Mouse (Mus musculus) liver, embryonic 14.5 days (tissue): ENCODE results near the gene Pou2f1. TPM values are rescaled to one million over a fixed set of nuclear protein-coding genes. Genes with fewer than 3 reads are reported as not detected.

Experiments
- ATAC-seq: fragments of 200-750 bp; cut with Nextera tagmentation; 2 replicates; pipeline ENCODE4 v1.8.0; 2017; ENCODE audit warnings: moderate number of reproducible peaks, mild to moderate bottlenecking, moderate library complexity; ENCODE audit not compliant: insufficient read depth
- DNase-seq, 3 experiments: peaks; one replicate each; pipeline ENCODE4 v3.0.0-alpha.2; 2012 to 2013; ENCODE audit warnings: low read depth in 3 of 3, low spot score in 3 of 3
- H3K27ac ChIP-seq: fragments of 300-500 bp; sonication (generic); 2 replicates; pipeline ENCODE4 v1.5.1; 2014; ENCODE audit warnings: moderate library complexity, mild to moderate bottlenecking, control low read depth, inconsistent platforms
- H3K27me3 ChIP-seq: fragments of 300-500 bp; sonication (generic); 2 replicates; pipeline ENCODE4 v1.6.1; 2014; ENCODE audit warnings: mild to moderate bottlenecking, low read length, moderate library complexity; ENCODE audit not compliant: control insufficient read depth, insufficient read depth
- H3K36me3 ChIP-seq: fragments of 300-500 bp; sonication (generic); replicated peaks from 2 replicates; pipeline ENCODE4 v1.6.1; 2014; ENCODE audit warnings: low read depth; ENCODE audit not compliant: control insufficient read depth, insufficient read depth
- H3K4me1 ChIP-seq, 2 experiments: fragments of 200-500 bp in 1 of 2; fragments of 300-500 bp in 1 of 2; sonication (generic) in 1 of 2; replicated peaks; 2 replicates each; pipeline ENCODE4 v1.6.1; 2012 to 2014; ENCODE audit warnings: antibody characterized with exemption in 1 of 2, inconsistent platforms in 1 of 2, low read length in 1 of 2; ENCODE audit not compliant: control insufficient read depth in 2 of 2, insufficient read depth in 2 of 2
- H3K4me2 ChIP-seq: fragments of 300-500 bp; sonication (generic); 2 replicates; pipeline ENCODE4 v1.6.1; 2014; ENCODE audit warnings: low read depth, mild to moderate bottlenecking, control low read depth, moderate library complexity
- H3K4me3 ChIP-seq, 2 experiments: fragments of 200-500 bp in 1 of 2; fragments of 300-500 bp in 1 of 2; sonication (generic) in 1 of 2; 2 replicates each; pipeline ENCODE4 v1.5.1; 2012 to 2014; ENCODE audit warnings: low read depth in 2 of 2, low read length in 2 of 2, mild to moderate bottlenecking in 2 of 2, control low read depth in 1 of 2, inconsistent platforms in 1 of 2, moderate library complexity in 1 of 2; ENCODE audit not compliant: insufficient read depth in 1 of 2
- H3K9ac ChIP-seq: fragments of 300-500 bp; sonication (generic); replicated peaks from 2 replicates; pipeline ENCODE4 v1.6.1; 2014; ENCODE audit warnings: mild to moderate bottlenecking, control low read depth, moderate library complexity
- H3K9me3 ChIP-seq: fragments of 300-500 bp; sonication (generic); 2 replicates; pipeline ENCODE4 v1.6.1; 2016; ENCODE audit warnings: low read length, mixed read lengths; ENCODE audit not compliant: control insufficient read depth
- CTCF ChIP-seq: IDR thresholded peaks from 2 replicates; pipeline ENCODE4 v1.5.1; 2016; ENCODE audit warnings: antibody characterized with exemption, low read depth, control low read depth
- EP300 ChIP-seq: IDR thresholded peaks from 2 replicates; pipeline ENCODE4 v1.6.1; 2016; ENCODE audit warnings: antibody characterized with exemption, low read depth
- WGBS: fragments of 180-500 bp; shearing (Covaris S2); extraction: QIAGEN DNeasy Blood & Tissue Kit; methylation state at CpG from one replicate; pipeline ENCODE4 v1.1.7; 2014; ENCODE audit not compliant: insufficient replicate concordance; 5-methylcytosine and 5-hydroxymethylcytosine counted together
- polyA plus RNA-seq, 2 experiments: library from polyadenylated mRNA; depleted of rRNA in 1 of 2; stranded (reverse) in 1 of 2; unstranded in 1 of 2; fragments of >200 nt; fragmentation: Nextera tagmentation in 1 of 2; extraction: Ambion mirVana in 1 of 2; gene quantifications; 2 replicates each; pipeline versions ENCODE4 v1.2.1 to v1.2.3; 2012 to 2014

Gene Pou2f1
- polyA plus RNA-seq, 2 experiments = 1.9 to 3.9 TPM

DNA sequence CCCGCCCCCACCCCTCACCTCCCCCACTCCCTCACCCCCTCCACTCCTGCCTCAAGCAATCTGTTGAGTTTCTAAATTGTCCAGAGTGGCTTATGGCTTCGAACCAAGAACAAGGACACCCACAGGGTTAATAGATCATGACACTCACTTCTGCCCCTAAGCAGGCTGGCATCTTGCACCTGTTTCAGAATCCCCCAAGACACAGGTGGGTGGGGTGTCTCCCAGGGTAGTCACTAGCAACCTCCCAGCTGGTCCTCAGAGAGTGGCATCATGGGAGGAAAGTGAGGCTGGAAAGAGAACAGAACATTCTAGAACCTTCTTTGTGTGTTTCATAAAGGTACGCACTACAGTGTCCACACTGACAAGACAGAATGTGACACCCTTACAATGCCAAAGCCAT, 158.9 kb downstream of the Pou2f1 start:
- WGBS = 56% methylated on average over 3 of the region's 3 CpGs
- no peak for DNase-seq
- Histone ChIP-seq H3K36me3 (no peaks in the 10 kb centered on the region), H3K9ac (no peak overlapping the region), H3K4me3 (no peak overlapping the region), H3K4me1 (peaks cover 0 to 8% of the 10 kb centered on the region in 2 experiments; a peak in 2 of 4 replicates), H3K27me3 (peaks cover 18% of the 10 kb centered on the region), H3K27ac (no peak overlapping the region), H3K9me3 (no peaks in the 10 kb centered on the region), H3K4me2 (no peak overlapping the region)
- TF ChIP-seq EP300 = no peak
- no peak for ATAC-seq

GRCm38 (mm10) chr1:165842170-165842569, 160.3 kb downstream of the Pou2f1 start:
- no peak for ATAC-seq
- no peak overlapping the region for H3K4me2 ChIP-seq
- no peaks in the 10 kb centered on the region for H3K36me3 ChIP-seq
- no peak overlapping the region for H3K9ac ChIP-seq
- no peak overlapping the region for H3K27ac ChIP-seq
- H3K4me1 ChIP-seq = peaks cover 0 to 8% of the 10 kb centered on the region in 2 experiments; a peak in 1 of 4 replicates
- TF ChIP-seq EP300 (no peak), CTCF (no peak)
- 83% methylated on average over 7 of the region's 7 CpGs for WGBS
- H3K9me3 ChIP-seq = no peaks in the 10 kb centered on the region
- H3K27me3 ChIP-seq = peaks cover 20% of the 10 kb centered on the region
- no peak overlapping the region for H3K4me3 ChIP-seq
- DNase-seq = no peak

DNA sequence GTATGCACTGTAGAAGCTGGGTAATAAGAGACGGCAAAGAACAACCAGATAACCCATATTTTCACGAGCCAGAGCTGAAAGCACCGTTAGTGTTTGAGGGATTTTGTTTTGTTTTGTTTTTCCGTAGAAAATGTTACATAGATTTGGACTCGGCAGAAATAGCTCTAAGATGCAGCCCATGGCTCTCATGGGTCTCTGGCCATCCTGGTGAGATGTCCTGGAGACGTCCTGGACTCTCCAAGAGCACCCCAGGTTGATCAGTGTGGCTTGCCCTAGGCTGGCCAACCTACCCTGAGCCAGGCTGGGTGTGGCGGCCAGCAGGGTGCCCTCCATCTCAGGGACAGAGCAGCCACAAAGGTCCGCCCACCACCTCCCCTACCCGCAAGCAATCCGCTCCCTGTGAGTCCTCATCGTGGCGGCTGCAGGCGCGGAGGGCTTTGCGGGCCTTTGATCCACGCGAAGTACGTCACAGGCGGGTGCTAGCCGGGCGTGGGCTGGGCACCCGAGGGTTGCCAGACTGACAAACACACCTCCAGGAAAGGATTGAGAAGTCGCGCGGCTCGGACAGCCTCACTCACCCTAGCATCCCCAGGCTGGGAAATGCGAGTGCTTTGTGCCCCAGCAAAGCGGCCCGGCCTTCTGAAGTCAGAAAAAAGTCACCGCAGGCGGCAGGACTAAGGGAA, 161.8 kb downstream of the Pou2f1 start:
- DNase-seq (no peak), ATAC-seq (no peak; the same call in 1 of the 2 replicates)
- H3K9ac ChIP-seq = no peak overlapping the region
- TF ChIP-seq CTCF = no peak
- H3K27ac ChIP-seq = no peak overlapping the region
- H3K4me1 ChIP-seq = peaks cover 0 to 12% of the 10 kb centered on the region in 2 experiments; a peak in 2 of 4 replicates
- H3K9me3 ChIP-seq = no peaks in the 10 kb centered on the region
- peak overlapping the region; percentile 57 for H3K4me2 ChIP-seq
- peak overlapping the region in 1 of 2 experiments; percentile 20; a peak in 2 of 4 replicates for H3K4me3 ChIP-seq
- peaks cover 20% of the 10 kb centered on the region for H3K27me3 ChIP-seq
- no peaks in the 10 kb centered on the region for H3K36me3 ChIP-seq
- whole genome bisulfite sequencing = 11% methylated on average over 31 of the region's 31 CpGs

GRCm38 (mm10) chr1:165839201-165839600, 163.3 kb downstream of the Pou2f1 start:
- 56% methylated on average over 4 of the region's 4 CpGs for WGBS
- peaks cover 0 to 8% of the 10 kb centered on the region in 2 experiments; a peak in 2 of 4 replicates for H3K4me1 ChIP-seq
- no peak for DNase-seq
- no peak for ATAC-seq
- H3K36me3 ChIP-seq = no peaks in the 10 kb centered on the region
- no peak overlapping the region for H3K4me3 ChIP-seq
- peaks cover 20% of the 10 kb centered on the region for H3K27me3 ChIP-seq
- no peak overlapping the region for H3K9ac ChIP-seq
- H3K27ac ChIP-seq = no peak overlapping the region
- H3K4me2 ChIP-seq = no peak overlapping the region
- TF ChIP-seq CTCF (no peak), EP300 (no peak)
- no peaks in the 10 kb centered on the region for H3K9me3 ChIP-seq

DNA sequence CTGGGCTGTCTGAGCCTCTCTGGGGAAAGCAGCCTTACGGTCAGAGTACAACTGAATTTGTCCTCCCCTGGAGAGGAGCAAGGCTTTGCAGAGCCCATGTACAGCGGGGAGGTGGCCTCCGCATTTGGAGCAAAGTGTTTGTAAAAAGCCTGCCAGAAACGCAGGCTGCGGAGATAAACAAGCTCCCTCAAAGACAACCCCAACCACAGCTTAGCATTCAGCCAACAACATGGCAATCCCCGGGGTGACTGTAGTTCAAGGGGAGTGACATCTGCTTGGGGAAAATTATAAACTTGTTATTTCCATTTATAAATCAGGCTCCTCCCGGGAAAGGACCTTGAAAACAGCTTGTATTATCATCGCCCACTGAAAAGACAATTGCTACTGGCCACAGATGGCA, 164.9 kb downstream of the Pou2f1 start:
- no peak for ATAC-seq
- H3K4me3 ChIP-seq = no peak overlapping the region

More for the DNA sequence above, 164.9 kb downstream of the Pou2f1 start:
- Histone ChIP-seq H3K4me1 (peaks cover 0 to 7% of the 10 kb centered on the region in 2 experiments; a peak in 1 of 4 replicates), H3K27ac (no peak overlapping the region), H3K9me3 (no peaks in the 10 kb centered on the region), H3K27me3 (peaks cover 16% of the 10 kb centered on the region), H3K9ac (no peak overlapping the region), H3K4me2 (no peak overlapping the region), H3K36me3 (no peaks in the 10 kb centered on the region)
- 43% methylated on average over 8 of the region's 8 CpGs for WGBS
- DNase-seq = no peak
- TF ChIP-seq CTCF = no peak
